Mouse (Mus musculus) A20 (cell line): ENCODE measurements at regions not wholly inside any gene's neighbourhood (a gene's known extent, or its start where the extent isn't known, plus 50 kb on each side); places are given as distances from the start of the nearest gene placed in this dataset.
A peak's percentile ranks its signal among the peaks of the same experiment; 100 is the strongest.
"Not testable (repeated sequence)": the region's sequence is repeated elsewhere in the genome, so short reads cannot be mapped to it uniquely, and the experiment has no call there.

Source experiments
- DNase-seq: peaks from one replicate; pipeline ENCODE4 v3.0.0-alpha.2; 2011; ENCODE audit warnings: low read depth, low spot score

DNA sequence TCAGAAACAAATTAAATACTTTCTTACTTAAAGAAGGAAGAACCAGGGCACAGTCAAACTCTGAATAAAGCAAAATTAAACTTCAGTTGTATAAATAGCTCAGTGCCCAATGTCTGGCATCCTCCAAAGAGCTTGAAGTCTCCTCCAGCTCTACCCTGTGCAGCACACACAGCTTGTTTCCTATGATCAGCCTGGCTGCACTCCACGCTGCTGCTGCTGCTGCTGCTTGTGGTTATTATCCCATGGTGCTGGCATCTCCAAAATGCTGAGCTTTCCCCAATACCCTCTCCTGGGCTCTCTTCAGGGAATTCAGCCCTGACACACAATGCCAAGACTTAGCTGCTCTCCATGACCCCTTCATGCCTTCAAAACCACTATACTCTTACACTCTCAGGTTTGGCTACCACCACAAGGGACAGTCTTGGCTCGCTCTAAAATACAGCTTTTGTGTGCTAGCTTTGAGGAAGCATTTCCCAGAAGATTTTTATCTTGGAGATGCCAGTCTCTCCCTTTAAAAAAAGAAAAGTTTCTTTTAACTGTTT lies 121.0 kb downstream of the Rab10 start:
- not testable (repeated sequence) for DNase-seq

DNA sequence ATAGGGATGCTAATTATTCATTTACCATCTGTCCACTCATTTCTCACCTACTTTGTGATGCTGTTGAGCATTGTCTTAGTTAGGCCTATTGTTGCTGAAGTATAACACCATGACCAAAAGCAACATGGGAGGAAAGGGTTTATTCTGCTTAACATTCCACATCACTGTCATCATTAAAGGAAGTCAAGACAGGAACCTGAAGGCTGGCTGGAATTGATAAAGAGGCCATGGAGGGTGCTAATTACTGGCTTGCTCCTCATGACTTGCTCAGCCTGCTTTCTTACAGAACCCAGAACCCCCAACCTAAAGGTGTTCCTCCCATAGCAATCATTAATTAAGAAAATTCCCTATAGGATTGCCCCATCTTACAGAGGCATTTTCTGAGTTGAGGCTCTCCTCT lies 121.6 kb downstream of the Rab10 start:
- no peak for DNase-seq

DNA sequence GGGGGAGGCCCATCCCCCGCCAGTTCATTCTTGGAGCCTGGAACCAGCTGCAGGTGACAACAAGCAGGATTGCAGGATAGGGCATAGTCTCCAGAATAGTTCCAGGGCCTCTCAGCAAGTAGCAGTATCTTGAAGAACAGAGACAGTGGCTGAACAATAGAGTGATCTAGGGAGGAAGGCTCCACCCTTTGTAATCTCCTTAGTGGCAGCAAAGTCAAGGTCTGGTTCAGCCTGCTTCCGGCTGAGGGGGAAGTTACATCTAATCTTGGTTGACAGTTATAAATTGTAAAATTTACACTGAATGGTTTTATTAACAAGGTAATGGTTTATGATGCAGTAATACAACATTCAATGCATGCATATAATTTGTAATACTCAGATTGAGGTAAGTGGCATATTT lies 136.4 kb downstream of the Rab10 start:
- DNase-seq, result no peak

DNA sequence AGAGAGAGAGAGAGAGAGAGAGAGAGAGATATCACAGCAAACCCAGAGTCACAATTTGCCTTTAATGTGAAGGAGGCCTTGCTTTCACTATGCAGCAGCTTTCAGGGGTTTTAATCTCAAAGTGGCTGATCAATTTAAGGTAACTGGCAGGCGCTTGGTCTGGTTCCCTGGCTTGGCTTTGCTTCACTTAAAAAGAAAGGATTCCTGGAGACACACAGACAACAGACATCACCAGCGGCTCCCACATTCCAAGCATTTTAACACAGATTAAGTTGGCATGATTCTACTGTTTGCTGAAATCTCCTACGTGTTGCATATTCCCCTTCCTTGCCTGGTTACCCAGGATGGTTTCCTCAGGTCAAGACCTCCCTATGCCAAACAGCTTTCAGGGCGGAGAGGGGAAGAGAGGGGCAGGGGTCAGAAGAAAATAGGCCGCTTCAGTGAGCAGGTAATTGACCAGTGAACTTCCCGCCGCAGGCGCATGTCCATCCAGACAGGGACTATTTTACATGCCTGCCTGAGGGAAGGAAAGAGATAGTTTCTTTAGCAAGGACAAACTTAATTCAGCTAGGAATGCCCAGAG lies 140.0 kb downstream of the Rab10 start:
- DNase-seq, result not testable (repeated sequence)

DNA sequence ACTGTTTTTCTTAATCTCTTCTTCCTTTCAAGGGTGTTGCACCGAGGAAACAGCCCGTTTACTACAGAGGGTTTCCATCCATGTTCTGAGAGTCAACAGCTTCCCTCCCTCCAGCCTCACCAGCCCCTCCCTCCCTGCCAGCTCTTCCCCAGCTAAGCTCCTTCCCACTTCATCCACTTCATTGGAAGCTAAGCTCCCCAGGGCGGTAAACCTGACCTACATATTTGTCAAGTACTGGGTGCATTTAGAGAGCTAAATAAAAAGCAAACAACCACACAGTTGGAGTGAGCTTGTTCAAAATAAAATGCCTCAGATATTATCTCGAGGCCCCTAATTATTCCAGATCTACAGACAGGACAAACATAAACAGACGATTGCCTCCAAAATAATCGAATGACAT lies 148.1 kb downstream of the Rab10 start:
- not testable (repeated sequence) for DNase-seq

DNA sequence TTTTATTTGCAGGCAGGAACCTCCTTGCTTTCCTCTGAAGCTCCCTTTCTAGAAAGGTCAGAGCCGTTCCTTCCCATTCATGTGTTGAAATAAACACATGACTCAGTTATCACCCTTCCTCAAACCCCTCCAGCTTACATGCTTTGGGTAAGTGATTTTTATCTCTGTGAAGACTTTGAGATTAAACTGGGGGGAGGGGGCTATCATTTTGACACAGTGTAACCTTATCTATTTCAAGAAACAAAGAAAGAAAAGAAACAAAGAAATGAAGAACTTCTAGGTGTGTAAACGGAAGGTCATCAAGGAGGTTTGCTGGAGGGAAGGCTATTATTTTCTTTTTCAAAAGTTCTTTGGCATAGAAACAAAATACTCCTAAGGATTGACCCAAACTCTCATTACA lies 151.0 kb downstream of the Rab10 start:
- DNase-seq, result not testable (repeated sequence)

DNA sequence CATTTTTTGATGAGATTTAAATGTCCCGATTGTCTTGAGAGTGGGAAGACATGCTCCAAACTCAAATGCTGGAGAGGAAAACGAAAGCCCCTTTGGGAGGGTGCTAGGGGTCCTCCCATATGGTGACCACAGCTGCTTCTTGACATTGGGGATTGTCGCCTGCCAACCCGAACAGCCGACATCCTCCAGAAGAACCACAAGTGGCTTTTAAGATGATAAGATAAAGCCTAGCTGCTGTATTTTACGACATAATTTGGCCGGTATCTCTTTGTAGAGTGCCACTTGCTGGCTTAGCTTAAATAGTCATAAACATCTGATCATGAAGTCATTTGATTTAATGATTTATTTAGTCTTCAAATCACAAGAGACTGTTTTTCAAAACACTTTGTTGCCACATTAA lies 156.1 kb downstream of the Rab10 start:
- not testable (repeated sequence) for DNase-seq

DNA sequence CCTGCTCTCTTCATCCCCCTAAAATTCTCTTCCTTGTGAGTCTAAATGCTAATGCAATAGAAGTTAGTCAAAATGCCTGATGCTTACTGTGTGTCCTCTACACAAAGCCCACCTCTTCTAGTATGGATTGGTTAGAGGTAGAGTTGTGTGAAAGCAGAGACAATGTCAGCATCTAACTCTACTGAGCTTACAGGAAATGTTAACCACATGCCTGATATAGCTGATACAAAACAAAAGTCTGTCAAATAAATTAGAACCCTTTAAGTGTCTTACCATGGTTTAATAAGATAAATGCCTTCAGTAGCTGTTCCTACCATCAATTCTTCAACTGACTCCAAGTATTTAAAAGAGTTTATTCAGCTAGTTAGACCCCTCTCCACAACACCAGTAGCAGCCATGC lies 177.2 kb downstream of the Rab10 start:
- not testable (repeated sequence) for DNase-seq

DNA sequence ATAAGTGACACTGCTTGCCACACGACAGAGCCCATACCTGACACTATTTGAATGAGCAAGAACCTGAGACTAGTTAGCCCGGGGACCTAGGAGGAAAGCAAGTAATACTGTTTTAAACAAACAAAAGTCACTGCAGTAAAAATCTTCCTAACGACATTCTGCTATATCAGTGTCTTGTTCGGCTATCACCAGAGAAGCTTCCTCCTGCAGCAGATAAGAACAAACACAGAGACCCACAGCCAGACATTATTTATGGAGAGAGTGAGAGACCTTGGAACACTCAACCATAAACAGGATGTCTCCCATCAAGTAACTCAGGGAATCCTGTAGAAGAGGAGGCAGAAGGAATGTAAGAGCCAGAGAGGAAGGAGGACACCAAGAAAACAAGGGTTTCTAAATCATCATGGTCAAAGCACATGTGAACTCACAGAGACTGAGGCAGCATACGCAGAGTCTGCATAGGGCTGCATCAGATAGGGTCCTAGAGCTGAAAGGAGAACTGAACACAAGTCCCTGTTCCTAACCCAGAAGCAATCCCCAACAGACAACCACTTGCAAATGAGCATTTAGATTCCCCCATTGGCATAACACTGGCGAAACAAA lies 178.5 kb downstream of the Rab10 start:
- DNase-seq, result not testable (repeated sequence)

DNA sequence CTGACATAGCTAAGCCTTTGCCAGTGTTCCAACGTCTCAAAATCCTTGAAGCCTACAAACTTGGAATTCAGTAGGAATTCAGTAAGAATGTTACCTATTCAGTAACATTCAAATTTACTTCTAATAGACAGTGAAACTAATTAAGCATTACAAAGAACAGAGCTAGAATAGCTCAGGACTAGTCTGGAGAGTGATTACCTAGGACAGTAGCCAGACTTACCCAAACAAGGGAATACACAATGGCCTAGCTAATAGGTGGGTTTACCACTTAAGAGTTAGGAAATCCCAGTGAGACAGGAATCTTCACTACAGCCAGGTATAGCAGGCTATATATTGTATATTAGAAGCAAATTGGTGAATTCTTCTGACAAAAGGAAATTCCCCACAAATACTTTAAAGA lies 182.4 kb downstream of the Rab10 start:
- not testable (repeated sequence) for DNase-seq

DNA sequence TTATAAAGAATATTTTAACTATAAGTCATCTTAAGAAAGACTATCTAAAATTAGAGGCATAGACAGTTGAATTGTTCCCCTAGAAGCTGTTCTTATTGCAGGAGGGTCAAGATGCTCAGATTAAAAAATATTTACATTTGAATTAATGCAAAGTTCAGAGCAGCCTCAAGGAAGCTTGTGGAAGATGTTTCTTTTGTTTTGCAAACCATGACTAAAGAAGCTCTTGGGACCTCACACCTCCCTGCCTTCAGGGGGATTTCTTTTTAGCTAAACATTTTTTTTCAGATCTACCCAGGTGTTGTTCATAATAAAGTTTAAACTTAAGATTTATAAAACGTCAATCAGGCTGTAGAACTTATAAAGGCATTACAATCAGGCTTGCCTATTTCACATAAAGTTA lies 185.7 kb downstream of the Rab10 start:
- DNase-seq, result no peak

DNA sequence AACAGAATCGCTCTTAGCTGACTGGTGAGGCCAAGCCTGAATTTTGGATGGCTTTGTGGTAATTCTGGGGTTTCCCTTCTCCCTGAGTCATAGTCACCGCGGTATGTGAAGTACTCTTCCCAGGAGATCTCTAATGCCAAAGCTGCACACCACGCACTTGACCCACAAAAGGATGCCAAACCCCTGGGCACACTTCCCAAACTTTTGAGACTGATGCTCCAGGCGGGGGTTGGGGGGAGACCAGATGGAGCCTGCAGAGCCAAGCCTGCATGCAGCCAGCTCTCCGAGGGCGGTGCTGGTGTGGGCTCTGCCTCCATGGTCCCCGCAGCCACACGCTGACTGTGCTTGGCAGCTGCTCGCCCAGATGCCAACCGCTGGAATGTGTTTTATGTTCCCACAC lies 199.2 kb downstream of the Rab10 start:
- not testable (repeated sequence) for DNase-seq

DNA sequence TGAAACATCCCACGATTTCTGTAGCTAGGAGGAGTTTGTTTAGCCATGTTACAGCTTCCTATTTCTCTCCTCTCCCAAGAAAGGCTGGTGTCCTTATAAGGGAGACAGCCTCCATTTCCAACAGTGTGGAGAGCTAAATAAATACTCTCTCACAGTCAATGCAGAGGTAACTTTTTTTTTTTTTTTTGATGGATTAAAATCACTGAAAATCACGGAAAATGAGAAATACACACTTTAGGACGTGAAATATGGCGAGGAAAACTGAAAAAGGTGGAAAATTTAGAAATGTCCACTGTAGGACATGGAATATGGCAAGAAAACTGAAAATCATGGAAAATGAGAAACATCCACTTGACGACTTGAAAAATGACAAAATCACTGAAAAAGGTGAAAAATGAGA lies 200.1 kb downstream of the Rab10 start:
- peak; percentile 18 for DNase-seq

DNA sequence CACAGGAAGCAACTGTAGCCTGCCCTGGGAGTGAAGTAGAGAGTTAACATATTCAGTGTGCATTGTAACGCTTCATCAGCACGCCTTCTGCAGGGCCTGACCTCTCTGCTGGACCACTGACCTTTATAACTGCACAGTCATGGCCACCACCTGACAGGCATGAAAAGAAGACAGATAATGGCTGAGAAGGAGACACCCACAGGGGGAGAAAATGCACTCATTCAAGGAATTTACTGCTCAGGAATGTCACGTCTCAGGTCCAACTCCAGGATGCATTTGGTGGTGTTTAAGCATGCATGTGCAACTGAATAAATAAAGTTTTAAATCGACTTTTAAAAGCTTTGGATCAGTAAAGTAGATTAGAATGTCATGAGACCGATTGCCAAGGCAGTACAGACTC lies 207.8 kb downstream of the Rab10 start:
- DNase-seq, result not testable (repeated sequence)

DNA sequence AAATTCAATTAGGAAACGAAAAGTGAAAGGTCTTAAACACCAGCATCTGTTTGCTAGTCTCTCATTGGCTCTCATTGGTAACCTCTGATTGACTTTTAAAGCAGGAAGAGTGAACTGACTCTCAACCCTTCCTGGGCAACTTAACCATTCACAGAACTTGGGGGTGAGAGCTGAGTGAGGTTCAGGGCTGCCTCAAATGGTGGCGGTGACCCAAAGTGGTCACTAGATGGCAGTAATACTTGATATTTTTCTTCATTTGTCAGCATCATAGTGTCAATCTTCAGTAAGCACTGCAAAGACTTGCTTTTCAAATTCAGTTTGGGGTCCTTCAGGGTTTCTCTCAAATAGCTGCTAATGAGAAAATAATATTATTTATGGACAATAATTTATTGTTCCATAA lies 211.6 kb downstream of the Rab10 start:
- DNase-seq, result peak; percentile 16

DNA sequence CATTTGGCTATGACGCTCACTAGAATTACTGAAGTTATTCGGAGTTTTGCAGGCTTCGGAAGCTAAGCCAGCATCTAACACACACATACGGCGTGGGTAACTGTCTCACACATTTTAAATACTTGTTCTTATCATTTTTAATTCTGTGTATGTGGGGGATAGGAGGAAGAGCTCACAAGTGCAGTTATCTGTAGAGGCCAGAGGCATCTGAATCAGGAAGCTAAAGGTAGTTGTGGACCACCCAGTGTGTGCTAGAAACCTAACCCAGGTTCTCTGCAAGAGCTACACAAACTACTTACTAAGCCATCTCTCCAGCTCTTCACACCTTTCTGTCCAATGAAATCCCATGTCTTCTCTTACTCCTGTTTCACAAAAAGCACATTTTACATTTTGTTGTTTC lies 215.3 kb downstream of the Rab10 start:
- DNase-seq, result no peak

DNA sequence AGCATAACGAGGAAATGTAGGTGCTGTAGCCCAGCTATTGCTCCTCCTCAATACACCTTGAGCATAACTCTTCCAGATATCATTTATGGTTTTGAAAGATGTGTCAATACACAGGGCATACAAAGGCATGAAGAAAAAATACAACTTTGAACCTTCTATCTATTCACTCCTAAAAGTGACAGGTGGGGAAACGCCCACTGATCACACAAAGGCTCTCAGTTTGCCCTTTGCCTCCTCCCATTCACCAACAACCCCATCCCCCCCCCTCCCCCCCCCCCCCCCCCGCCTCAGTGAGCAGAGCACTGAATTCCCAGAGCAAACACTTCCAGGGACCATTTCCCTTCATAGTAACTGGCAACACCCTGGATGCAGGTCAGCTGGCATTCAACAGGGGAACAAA lies 216.8 kb downstream of the Rab10 start:
- not testable (repeated sequence) for DNase-seq

DNA sequence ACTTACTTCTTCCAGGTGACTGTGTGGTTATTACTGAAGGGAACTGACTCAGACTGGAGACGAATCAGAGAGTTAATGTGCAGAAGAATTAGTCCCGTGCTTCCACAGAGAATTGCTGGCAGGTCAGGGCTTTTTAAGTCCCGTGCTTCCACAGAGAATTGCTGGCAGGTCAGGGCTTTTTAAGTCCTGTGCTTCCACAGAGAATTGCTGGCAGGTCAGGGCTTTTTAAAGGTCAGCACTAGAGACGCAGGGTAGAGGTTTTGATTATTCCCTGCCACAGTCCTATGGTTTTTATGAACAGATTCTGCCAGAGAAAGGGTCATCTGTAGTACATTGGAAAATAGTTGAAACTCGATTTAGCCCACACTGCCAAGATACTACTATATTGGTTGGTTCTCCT lies 260.2 kb downstream of the Rab10 start:
- DNase-seq, result not testable (repeated sequence)

DNA sequence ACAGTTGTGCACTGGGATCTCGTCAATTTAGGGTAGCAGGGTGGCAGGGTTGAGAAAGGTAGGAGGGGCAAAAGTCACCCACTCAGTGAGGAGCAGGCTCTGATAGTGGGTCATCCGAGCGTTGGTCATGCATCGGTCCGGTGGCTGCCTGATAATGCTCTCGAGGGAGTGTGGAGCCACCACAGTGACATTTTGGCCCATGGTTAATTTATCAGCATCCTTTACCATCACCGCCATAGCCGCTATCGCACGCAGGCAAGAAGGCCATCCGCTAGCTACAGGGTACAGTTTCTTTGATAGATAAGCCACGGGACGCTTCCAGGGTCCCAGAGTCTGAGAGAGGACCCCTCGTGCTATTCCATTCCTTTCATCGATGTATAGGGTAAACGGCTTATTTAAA lies 291.3 kb downstream of the Rab10 start:
- DNase-seq, result not testable (repeated sequence)

DNA sequence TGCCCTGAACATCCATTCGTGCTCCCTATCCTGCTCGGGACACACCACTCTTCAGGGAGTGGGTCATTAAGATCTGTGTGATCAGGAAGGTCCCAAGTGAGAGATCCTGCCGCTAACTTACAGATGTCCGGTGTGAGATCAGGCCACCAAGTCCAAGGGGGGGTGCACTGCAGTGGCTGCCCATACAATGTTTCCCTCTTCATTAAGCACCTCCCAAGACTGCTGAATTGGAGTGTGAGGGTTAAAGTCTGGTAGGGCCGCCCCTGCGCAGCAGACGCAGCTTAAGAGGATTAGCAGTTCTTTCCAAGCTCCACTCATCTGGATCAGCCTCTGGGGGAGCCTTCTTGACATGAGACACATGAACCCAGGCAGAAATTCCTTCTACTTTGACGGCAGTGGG lies 293.0 kb downstream of the Rab10 start:
- not testable (repeated sequence) for DNase-seq
